Mouse (Mus musculus) retina, embryonic 14.5 days (tissue): Measurements from ENCODE around the gene 4931428F04Rik.
"Not testable (repeated sequence)": the region's sequence is repeated elsewhere in the genome, so short reads cannot be mapped to it uniquely, and the experiment has no call there.

Source experiments
- DNase-seq: peaks from one replicate; pipeline ENCODE4 v3.0.0-alpha.2; 2015; ENCODE audit warnings: low spot score

Gene 4931428F04Rik

GRCm38 (mm10) chr8:105307670-105308069, 18.0 kb upstream of the 4931428F04Rik start:
- no peak for DNase-seq

DNA sequence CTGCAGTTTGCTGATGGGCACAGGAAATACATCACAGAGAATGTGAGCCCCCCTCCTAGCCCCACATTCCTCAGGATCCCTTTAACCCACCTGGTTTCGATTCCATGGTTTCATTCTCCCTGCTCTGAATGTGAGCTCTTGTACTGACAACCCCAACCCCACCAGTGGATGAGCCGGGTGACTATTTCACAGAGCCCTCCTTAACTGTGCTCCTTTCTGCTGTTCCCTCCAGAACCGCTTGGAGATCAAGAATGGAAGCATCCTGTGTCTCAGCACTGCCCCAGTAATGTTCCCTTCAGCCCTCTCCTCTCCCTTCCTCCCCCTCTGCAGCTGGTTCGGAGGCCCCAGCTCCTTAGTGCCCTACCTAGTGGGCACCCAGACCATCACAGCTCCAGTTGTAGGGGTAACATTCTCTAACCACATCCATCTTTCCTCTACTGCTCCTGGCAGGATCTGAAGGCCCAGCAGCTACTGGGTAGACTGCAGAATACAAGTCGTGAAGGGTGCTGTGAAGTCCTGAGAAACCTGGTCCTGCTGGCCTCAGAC, 16.6 kb upstream of the 4931428F04Rik start:
- DNase-seq, result no peak

DNA sequence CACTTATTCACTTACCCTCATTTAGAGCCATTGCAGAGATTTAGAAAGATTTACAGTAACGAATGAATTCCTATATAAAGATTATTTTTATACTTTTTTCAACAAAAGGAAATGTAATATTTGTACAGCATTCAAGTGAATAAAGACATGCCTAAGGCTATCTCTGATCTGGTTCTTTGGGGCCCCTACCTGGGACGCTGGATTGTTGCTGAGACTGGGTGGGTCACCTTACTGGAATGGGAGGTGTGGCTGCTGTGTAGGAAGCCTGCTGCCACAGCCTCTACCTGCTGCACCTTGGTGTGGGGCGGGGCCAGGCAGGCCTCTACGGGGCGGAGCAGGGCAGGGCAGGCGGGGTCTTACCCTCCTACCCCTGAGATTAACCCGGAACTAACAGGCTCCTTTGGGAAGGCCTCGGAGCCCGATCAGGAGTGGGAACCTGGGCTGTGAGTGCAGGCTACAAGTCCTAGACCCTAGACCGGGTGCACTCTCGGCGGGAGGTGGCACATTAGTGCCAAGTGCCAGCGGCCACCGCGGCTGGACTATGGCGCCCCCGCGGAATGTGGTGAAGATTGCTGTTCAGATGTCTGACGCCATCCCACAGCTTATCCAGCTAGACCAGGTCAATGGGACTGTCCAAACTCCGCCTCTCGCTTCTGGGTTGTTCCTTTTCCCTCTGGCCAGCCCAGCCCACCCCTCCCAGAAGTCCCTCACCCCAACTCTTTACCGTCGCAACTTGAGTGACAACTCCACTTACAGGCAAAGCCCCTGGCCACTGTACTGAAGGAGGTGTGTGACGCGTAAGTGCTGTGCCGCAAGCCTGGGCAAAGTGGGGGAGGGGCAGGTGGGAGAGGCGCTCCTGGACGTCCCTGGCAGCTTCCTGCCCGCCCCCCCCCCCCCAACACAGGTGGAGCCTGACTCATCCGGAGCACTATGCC, 15.8 kb upstream of the 4931428F04Rik start, which contains the start of gene Elmo3:
Gene Elmo3 (plus strand): TSS at position 391 of the 935 bp plus-strand sequence.
- peak; percentile 44 for DNase-seq

GRCm38 (mm10) chr8:105304325-105305210, 14.9 kb upstream of the 4931428F04Rik start:
- DNase-seq, result no peak

DNA sequence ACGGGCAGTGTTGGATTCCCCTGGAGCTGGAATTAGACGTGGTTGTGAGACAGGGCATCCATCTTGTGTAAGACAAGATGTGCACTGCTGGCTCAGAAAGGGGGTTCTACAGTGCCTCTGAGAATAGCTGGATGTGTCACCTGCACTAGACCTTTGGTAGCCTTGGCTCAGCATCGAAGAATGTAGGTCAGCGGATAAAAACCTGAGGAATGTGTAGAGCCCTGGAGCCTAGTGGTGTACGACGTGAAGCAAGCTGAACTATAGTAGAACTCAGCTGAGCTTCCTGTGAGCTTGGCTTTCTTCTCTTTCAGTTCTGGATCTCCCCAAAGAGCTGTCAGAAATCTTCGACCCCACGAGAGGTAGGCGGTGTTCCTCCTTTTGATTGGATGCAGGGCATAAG, 14.2 kb upstream of the 4931428F04Rik start:
- DNase-seq, result no peak

DNA sequence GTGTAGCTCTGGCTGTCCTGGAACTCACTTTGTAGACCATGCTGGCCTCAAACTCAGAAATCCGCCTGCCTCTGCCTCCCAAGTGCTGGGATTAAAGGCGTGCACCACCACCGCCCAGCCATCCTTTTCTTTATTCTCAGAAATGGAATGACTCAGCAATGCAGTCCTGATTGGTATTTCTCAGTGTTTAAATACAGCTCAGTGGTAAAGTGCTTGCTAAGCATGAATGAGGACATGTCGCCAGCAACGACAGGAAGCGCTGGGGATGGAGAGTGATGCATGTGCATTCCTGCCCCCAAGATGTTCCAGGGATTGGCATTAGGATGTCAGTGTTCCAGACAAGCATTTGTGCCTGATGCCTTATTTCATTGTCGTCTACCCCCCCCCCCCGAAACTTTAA, 13.7 kb upstream of the 4931428F04Rik start:
- no peak for DNase-seq

DNA sequence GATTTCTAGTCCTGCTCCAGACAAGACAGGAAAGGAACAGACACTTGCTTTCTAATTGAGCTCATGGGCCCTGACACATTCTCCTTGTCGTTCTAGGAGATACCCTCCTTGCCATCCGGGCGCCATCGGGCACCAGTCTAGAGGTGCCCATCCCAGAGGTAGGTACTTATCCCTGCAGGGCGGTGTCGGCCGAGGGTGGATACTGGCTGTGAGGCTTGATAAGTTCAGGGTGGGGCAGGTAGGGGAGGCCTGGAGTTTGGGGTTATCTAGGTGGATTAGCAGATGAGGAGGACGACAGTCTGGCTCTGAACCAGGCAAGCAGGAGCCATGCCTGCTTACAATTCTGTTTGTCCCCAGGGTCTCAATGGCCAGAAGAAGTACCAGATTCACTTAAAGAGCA, 10.3 kb upstream of the 4931428F04Rik start:
- DNase-seq, result no peak

DNA sequence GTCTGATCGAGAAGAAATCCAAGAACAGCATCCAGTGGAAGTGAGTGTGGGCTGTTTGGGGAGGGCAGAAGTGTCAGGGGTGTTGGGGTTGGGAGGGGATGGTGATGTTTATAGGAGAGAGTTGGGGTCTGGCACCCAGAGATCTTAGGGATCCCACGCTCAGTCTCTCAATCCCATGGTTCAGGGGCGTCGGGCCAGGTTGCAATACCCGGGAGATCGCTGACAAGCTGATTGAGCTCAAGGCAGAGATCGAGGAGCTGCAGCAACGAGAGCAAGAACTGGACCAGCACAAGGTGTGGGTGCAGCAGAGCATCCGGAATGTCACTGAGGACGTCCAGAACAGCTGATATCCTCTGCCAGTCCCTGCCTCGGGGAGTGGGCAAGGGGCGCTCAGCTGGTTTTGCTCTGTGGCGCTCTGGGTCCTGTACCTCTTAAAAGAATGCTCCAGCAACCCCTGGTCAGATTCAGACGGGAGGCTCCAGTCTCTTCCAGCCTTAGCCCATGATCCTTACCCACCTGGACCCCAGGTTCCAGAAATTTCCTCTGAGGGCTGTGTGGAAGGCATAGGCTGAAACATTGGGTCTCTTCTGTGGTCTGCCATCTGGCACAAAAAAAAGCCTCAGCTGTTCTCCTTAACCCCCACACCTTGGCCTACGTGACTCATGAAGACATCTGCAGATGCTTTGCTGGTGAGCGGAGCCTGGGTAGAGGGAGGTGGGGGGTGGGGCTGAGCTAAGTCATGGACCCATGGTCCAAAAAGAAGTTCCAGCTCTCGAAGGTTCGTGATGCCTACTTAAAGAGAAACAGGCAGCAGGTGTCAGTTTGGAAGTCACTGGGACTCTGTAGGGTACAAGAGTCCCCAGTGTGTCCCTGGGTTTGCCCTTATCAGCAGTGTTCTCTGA, 8.9 kb upstream of the 4931428F04Rik start:
- DNase-seq, result no peak

DNA sequence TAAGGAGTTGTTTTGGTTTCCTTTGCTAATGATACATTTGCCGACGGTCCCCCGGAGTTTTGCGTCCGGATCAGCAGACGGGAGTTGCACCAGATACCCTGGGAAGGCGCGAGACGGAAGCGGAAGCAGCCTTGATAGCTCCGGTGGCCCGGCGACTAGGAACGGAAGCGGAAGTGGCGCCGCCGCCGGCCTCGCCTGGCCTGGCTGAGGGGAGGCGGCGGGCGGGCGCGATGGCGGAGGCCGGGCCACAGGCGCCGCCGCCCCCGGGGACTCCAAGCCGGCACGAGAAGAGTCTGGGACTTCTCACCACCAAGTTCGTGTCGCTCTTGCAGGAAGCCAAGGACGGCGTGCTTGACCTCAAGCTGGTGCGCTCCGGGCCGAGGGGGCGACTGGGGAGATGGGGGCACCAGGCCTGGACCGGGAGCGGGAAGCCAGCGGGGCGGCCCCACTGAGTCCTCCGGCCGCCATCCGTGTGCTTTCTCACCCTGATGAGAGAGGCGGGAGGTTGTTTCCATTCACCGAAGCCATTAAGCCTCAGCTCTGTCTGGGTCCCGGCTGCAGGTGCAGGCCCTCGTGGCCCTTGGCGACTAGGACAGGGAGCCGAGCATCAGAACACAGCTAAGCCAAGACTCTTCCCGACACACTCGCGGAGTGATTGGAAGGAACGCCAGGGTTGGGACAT, 8.0 kb upstream of the 4931428F04Rik start, which contains the start of gene E2f4:
Gene E2f4 (plus strand): TSS at position 153 of the 682 bp plus-strand sequence.
- peak; percentile 92 for DNase-seq

- no peak for DNase-seq
Measured at GRCm38 (mm10) chr8:105295895-105296573, 6.4 kb upstream of the 4931428F04Rik start, which contains the start of gene Exoc3l. Gene Exoc3l (minus strand): TSS chr8:105296101.

GRCm38 (mm10) chr8:105295256-105295655, 5.6 kb upstream of the 4931428F04Rik start:
- DNase-seq, result no peak

DNA sequence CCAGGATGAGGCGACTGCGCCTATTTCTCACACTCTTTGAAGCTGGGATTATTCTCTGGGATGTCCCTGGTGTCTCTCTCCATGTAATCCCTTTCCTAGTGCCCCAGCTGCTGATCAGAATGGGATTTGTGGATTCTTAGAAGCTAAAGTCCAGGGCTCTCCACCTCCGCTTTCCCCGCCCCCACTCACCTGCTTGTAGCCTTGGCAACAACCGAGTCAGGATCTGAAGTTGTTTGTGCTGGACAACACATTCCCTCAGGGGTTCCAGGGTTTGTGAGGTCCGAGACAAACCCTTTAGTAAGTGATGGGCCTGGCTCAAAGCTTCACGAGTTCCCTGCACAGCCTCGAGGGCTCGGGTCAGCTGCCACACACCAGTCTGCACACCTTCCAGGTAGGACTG, 5.1 kb upstream of the 4931428F04Rik start:
- no peak for DNase-seq

DNA sequence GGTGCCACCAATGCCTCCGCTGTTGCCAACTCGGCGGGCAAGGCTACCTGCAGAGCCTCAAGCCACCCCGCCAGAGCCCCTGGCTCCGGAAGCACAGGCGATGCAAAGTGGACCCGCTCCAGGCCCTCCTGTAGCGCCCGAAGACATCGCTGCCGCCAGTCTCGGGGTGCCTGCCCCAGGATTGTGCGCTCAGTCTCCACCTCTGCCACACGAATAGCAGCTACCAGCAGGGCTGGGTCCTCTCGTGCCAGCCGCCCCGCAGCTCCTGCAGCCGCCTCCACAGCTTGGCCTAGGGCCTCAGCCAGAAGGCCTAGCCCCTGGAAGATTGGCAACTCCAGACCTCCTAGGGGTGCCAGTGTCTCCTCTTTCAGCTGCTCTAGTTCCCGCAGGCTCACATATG, 3.7 kb upstream of the 4931428F04Rik start:
- no peak for DNase-seq

DNA sequence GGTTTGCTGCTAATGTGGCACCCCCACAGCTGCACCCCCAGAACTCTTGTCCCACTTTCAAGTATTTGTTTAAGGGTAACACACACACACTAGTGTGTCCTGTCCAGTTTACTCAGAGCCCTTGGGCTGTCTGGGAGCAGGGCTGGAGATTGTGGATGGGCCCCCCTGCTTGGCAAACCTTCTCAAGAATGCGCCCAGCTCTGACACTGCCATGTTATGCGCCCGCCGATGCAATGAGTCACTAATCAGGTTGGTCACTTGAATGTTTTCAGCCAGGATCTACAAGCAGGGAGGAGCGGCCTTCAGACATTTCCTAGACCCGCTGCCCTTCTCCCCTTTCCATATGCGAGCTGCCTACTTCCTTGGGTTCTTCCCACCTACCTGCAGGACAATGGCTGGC, 2.8 kb upstream of the 4931428F04Rik start:
- DNase-seq, result no peak

DNA sequence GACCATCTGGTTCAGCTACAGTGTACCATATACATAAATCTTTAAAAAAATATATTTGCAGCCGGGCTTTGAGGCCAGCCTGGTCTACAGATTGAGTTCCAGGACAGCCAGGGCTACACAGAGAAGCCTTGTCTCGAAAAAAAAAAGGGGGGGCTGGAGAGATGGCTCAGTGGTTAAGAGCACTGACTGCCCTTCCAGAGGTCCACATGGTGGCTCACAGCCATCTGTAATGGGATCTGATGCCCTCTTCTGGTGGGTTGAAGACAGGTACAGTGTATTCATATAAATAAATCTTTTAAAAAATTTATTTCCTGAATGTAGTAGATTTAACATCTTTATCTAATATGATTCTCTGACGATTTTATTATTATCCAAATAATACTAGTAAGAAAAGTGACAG, 2.1 kb upstream of the 4931428F04Rik start:
- not testable (repeated sequence) for DNase-seq

DNA sequence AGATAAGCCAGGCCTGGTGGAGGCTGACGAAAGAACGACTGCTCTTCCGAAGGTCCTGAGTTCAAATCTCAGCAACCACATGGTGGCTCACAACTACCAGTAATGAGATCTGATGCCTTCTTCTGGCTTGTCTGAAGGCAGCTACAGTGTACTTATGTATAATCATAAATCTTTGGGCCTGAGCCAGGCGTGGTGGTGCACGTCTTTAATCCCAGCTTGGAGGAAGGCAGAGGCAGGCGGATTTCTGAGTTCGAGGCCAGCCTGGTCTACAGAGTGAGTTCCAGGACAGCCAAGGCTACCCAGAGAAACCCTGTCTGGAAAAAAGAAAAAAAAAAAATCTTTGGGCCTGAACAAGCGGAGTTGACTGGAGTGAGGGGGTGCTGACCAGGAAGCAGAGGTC, 1.7 kb upstream of the 4931428F04Rik start:
- DNase-seq, result not testable (repeated sequence)

DNA sequence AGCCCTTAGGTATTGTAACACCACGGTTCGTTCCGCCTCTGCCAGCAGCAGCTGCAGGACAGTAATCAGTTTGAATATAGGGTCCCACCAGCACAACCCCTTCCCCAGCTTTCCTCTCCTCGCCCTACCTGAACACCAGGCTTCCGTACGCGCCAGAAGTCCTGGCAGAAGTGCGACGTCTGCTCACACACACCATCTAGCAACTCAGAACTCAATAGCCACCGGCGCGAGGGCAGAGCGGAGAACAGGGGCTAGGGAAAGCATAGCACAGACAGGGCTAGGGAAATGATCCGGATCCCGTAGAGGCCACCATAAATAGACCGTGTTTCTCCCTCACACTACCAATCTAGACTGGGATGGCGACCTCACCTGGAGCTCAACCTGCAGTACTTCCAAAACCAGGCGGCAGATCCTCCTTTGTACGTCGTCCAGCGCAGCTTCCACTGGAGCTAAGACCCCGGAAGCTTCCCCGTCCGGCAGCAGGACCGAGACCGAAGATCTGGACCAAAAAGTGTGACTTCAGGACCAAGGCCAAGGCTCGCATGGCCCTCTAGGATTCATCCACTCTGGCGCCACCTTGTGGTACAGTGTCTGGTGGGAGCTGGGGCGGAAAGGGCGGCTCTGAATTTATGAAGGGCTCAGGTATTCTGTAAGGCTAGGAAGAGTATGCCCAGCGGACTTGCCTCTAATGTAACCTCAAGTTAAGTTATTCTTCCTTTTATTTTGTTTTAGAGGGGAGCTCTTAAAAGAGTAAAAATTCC, 1.1 kb upstream of the 4931428F04Rik start:
- DNase-seq, result peak; percentile 95

DNA sequence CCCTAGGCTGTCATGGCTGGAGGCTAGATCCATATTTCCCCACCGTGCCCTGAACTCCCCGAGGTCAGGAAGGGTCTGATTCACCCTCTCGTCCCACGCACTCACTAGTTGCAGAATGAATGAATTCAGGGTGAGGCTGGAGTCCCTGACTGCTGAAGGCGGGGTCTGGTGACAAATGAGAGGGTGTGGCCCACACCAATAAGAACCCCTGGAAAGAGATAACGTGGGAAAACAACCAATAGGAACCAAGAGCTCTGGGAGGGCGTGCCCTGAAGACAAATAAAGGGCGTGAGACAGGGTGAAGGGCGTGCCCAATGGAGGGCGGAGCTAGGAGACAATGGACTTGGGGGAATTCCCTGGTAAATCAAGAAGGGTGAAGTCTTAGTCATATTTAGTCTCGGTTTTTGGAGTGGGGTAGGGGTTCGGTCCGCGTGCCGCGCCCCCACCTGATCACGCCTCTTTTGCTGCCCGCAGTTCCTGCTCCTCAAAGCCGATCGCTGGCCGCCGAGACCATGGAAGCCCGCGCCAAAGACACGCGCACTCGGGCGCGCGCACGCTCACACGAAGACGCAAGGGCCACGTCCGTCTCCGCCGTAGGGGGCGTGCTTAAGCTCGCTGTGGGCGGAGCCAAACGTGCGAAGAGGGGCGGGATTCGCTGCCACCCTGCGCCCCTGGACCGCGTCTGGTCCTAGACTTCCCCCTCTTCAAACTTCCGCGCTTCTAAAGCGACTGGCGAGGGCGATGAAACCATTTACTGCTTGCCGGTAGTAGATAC, 519 bp downstream of the 4931428F04Rik start:
- DNase-seq, result peak; percentile 96
